Mouse (Mus musculus) kidney, postnatal 25 days (tissue): ENCODE measurements around the gene Farsb.

Source experiments
- DNase-seq, 2 experiments: peaks; one replicate each; pipeline ENCODE4 v3.0.0; 2021; ENCODE audit warnings: mixed read lengths in 2 of 2

The Farsb gene

GRCm38 (mm10) chr1:78488752-78489492 is at the start of gene Farsb:
Farsb (minus strand) TSS chr1:78488897.
- DNase-seq = peak; percentile 92 to 95

GRCm38 (mm10) chr1:78538396-78538795 is 49.7 kb upstream of the Farsb start:
- no peak for DNase-seq

- DNase-seq = peak; percentile 21 to 64
These were observed 48.9 kb upstream of the Farsb start for GRCm38 (mm10) chr1:78537494-78538010.

DNA sequence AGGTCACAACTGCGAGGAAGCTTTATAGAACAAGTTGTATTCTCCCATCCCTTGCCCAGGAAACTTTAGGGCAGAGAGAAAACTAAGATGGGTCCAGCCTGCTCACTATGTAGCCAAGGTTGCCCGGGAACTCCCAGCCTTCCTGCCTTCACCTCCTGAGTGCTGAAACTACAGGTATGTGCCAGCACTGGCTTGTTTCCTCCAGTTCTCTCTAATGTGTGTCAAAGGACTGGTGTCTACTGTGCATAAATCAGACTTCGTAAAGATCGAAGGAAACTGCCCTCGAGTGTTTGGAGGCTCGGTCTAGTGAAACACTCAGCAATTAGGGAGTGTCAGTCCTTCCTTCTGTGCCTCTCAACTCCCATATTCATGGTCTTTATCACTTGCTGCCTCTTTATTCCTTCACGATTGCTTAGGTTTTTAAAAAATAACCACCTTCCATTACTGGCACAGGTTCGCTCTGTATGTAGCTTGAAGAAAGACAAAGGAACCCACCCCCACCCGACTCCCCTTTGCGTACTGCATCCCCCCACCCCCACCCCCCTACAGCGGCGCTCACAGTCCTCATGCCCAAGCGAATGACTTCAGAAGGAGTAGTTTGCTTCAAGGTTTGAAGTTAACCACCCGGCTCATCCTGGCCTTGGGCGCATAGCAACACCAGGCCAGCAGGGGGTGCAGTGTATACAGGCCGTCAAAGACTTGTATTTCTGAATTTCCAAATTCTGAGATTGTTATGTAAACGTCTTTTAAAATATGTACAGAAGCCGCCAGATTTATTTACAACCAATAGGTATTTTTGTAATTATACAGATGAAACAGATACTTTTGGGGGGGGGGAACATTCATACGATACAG is 47.8 kb upstream of the Farsb start:
- peak; percentile 82 to 83 for DNase-seq

GRCm38 (mm10) chr1:78534428-78535150 is 45.9 kb upstream of the Farsb start:
- no peak for DNase-seq

GRCm38 (mm10) chr1:78532184-78532800 is 43.6 kb upstream of the Farsb start:
- no peak for DNase-seq

DNA sequence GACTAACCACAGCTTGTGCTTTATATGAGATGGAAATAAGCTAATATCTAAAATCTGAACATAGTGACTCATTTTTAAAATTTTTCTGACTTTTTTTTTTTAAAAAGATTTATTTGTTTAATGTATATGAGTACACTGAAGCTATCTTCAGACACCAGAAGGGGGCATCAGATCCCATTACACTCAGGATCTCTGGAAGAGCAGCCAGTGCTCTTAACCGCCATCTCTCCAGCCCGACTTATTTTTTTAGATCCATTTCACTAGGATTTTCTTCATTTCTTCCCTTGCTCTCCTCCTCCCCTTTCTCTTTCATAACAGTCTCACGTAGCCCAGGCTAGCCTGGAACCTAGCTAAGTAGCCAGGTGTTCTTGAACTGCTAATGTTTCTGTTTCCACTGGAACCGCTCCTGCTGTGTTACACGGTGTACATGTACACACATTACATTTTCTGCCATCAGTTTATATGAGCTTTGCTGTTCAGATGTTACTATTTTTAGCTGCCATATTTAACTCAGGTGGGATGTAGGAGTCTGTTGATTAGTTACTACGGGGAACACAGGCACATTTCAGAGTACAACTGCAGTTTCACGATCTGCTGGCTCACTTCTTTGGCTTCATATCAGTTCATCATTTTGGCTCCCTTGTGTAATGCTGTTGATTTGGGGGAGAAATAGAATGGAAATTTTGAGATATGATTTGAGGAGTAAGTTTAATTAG is 42.0 kb upstream of the Farsb start:
- DNase-seq = no peak

DNA sequence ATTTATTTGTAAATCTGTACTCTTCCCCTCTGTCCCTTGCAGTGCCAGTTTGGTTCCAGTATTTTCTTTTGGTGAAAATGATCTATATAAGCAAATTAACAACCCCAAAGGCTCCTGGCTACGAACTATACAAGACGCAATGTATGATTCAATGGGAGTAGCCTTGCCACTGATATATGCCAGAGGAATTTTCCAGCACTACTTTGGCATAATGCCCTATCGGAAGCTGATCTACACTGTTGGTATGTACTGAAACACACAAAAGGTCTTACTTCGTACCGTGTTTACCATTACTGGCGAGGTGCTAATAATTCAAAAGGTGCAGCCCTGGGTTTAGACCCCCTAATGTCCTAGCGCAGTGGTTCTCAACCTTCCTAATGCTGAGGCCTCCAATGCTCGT is 40.3 kb upstream of the Farsb start:
- no peak for DNase-seq

GRCm38 (mm10) chr1:78528356-78528755 is 39.7 kb upstream of the Farsb start:
- no peak for DNase-seq

DNA sequence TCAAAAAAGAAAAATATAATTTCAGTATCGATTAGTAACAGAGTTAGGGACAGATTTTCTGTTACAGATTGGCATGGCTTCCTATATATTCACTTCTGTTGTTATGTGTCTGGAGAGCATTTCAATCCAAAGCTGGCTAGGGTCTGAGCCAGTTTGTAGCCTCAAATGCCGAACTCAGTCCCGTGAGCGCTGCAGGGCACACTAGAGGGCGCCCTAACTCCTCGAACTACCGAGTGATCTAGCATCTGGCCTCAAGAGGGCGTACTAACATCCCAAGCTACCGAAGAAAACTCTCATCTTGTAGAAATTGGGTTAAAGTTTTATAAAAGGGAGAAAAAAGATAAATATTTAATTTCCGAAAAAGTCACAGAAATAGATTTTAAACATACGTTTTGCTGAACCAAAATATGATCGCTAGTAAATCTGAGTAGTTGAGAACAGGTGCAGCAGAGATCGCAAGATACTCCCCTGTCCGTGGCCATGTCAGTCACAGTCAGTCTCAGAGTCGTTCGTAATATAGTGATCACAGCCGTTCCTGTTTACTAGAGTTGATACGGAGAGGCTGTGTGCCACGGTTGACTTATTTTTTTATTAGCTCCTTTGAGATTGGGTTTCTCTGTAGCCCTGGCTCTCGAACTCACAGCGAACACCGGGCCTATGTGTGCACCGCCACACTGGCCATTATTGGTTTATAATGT is 36.6 kb upstream of the Farsb start:
- peak; percentile 68 to 81 for DNase-seq

DNA sequence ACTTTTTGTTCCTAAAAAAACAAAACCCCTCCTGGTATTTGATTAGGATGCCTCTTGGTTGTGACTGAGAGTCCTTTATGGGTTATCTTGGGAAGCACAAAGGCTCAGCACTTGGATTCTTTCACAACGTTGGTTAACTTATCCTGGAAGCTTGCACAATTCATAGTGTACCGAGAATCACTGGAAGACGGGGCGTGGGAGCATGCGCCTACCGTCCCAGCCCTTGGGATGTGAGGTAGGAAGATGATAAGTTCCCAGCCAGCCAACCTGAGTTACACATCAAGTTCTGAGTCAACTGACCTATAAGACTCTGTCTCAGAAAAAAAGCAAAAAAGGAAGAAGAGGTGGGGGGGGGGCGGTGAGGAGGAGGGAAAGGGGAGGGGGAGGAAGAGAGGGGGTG is 30.2 kb upstream of the Farsb start:
- no peak for DNase-seq

GRCm38 (mm10) chr1:78512756-78513155 is 24.1 kb upstream of the Farsb start:
- DNase-seq = no peak

- DNase-seq = peak; percentile 55 to 74
These were observed 23.0 kb upstream of the Farsb start, which contains the start of gene BC035947 for GRCm38 (mm10) chr1:78511621-78512160. BC035947 (minus strand) TSS chr1:78512158.

DNA sequence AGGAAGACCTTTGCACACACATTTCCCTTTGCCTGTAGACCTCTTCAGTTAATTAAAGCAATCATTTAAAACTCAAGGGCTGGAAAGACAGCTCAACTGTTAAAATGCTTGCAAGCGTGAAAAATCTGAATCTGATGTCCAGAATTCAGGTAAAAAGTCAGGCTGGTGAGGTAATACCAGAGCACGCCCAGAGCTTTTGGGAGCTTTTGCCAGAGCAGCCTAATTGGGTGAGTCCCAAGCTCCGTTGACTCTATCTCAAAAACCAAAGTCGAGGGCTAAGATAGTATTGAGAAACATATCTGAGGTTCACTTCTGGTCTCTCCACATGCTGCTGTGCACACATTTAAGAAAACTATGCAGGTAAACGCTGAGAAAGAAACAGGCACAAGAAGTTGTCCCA is 22.2 kb upstream of the Farsb start, which contains the start of gene Mogat1:
Gene Mogat1, plus strand, starts transcription at position 130 of the 400 bp plus-strand sequence.
- peak; percentile 30 to 70 for DNase-seq

GRCm38 (mm10) chr1:78507137-78507536 is 18.4 kb upstream of the Farsb start:
- DNase-seq = no peak

DNA sequence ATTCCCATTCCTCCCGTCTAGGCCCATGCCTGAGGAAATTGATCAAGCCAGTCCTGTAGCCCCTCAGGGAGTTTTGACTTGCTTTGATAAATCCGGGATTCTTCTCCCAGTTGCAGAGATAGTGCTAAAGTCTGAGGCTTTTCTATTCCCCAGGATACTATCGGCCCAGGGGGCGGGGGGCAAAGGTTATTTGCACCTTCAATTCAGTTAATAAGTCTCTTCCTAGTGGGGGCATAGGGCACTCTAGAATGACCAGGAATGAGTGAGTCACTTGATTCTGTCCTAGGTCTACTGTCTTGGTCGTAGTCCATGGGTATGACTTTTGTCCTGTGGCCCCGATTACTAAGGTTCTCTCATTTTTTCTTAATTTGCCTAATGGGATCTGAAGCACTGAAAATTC is 13.8 kb upstream of the Farsb start:
- peak; percentile 79 to 89 for DNase-seq

DNA sequence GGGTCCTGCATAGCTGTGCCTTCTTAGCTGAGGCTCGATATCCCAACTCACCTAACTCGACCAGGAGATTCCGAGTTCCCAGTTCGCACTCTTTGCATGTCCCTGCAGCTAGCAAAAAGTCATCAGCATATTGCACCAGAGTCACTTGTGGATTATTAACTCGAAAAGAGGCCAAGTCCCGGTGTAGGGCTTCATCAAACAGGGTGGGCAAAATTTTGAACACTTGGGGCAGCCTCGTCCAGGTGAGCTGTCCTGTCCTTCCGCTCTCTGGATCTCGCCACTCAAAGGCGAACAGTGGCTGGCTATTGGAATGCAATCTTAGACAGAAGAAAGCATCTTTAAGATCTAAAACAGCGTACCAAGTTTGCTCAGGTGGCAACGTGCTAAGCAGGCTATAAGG is 13.2 kb upstream of the Farsb start:
- DNase-seq = peak; percentile 29 to 52

DNA sequence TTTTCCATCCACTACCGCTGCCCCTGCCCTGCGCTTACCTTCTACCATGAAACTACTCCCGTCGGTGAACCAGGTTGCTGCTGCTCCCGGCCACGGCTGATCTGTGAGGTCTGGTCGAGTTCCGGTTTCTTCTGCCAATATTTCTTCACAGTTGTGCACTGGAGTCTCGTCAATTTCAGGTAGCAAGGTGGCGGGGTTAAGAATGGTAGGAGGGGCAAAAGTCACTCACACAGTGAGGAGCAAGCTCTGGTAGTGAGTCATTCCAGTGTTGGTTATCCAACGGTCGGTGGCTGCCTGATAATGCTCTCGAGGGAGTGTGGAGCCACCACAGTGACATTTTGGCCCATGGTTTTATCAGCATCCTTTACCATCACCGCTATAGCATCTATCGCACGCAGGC is 12.3 kb upstream of the Farsb start:
- no peak for DNase-seq

DNA sequence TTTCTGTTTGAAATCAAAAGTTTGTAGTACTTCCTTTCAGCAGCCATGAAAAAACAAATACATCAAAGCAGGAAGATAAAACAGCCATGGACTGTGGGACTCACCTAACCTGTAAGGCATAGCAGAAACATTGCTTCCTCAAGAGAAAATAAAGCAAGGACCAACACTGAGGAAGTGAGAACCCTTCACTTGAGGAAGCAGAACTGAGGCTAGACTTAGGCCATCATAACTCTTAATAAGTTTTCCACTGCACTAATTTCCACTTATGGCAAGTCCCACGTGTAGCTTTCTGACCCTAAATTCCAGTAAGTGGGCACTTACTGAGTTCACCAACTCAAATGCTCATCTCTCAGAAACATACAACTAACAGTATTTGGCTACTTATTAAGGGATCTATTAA is 1.4 kb upstream of the Farsb start:
- no peak for DNase-seq

- no peak for DNase-seq
These were observed 308 bp downstream of the Farsb start for GRCm38 (mm10) chr1:78488427-78488751.

GRCm38 (mm10) chr1:78484361-78484760 is 4.3 kb downstream of the Farsb start:
- DNase-seq = no peak
